Mouse (Mus musculus) embryo, embryonic 11 days (tissue): Measurements from ENCODE around the gene Luzp4.
"Not testable (repeated sequence)": the region's sequence is repeated elsewhere in the genome, so short reads cannot be mapped to it uniquely, and the experiment has no call there.

ENCODE experiments used
- DNase-seq: peaks from one replicate; pipeline ENCODE4 v3.0.0-alpha.2; 2015

The Luzp4 gene

DNA sequence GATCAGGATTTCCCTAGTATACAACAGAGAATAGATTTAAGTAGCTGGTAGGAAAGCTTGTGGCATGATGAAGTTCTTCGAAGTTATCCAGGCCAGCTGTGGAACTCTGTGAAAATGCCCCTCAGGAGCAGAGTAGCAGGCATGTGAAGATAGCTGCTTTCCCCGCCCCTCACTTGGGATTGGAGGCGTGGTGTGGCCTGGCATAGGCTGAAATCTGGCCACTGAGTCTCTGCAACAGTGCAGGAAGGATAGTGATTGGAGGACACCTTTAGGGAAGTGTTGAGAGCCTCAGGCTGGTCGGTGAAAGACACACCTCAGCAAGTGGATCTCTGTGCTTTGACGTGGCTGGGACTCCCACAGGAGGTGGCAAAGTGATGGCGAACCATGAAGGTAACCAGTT is at the start of gene Luzp4:
Luzp4 (plus strand) TSS at position 301 of the 400 bp plus-strand sequence.
- not testable (repeated sequence) for DNase-seq

DNA sequence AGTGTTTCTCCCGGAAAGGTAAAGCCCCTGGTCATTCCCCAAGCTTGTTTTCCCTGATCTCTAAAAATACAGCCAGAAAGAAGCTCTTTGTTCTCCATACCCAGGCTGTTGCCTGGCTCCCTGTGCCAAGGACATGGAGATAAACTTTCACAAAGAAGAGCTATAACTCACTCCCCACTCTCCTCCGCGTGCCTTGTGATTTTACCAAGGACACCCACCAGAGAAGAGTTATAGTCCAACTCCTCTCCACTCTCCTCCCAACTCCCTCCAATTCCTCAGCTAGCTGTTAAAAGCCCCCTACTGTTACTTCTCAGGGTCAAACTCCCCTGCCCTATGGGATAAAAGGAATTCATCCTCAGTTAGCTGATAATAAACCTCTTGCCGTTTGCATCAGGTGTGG is 15.6 kb upstream of the Luzp4 start:
- not testable (repeated sequence) for DNase-seq
